Mouse (Mus musculus): ENCODE measurements around the gene Csnk1e.
"Not testable (repeated sequence)": the region's sequence is repeated elsewhere in the genome, so short reads cannot be mapped to it uniquely, and the experiment has no call there.

Gene Csnk1e

DNA sequence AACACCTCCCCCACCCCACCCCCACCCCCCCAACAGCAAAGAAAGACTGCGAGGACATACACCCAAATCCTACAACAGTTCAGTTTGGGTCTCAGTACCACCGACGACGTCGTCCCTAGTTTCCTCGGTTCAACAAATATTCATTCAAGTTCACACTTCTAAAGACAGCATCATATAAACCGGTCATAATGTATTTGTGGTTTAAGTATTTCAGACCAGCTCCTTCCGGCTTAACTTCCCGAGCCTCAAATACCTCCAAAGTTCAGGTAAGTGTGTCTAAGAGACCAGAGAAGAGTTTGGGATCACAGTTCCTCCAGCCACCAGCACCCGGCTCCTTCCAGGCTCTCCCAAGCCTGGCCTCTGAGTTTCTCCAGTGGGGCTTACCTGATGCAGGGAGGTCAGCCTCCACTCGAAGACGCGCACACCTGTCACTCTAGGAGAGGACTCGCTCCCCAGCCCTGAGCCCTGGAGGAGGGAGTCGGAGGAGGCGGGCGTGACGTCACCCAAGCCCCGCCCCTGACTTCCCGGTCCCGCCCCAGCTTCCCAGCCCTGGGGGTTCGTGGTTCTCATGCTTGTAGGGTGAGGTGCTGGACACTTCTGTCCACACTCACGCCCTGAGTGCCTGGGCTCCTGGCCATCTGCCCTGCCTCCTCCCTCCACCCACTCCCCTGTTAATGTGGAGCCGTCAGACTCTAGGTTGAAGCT lies at the start of gene Csnk1e:
TSS of gene Csnk1e (minus strand) at position 461 of the 705 bp plus-strand sequence.
- peak; percentile 65 for DNase-seq (ENCODE audit: low read depth, low spot score)

DNA sequence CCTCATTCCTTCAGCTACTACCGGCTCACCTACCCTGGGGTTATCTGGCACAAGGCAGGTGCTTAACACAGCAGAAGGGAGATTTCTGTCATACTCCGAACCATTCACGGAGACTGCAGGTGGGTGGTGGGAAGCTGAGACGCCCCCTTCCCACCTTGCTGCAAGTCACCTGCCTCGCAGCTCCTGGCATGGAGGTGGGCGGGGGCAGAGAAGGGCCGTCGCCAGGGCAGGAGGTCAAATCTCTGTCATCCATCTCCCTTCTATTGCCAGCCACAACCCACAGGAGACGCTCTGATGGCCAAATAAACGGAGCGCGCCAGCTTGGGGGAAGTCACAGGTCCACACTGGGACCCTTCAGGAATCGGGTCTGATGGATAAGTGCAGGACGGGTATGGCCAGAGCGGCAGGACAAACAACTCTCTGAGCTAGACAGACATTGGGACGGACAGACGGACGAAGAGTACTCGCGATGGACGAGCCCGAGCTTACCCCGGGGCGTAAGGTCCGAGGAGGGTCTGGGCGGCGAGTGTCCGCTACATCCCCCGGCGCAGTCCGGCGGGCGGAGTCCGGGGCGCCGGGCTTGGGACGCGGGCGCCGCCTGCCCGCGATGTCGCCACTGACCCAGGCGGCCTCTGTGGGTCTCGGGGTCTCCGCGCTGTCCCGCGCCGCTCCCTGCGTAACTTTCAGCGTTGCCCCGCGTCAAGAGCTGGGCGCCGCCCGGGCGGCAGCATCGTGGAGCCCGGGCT lies 49.5 kb upstream of the Csnk1e start, which contains the start of gene Kcnj4:
TSS of gene Kcnj4 (minus strand) at position 535 of the 746 bp plus-strand sequence.
- no peak for DNase-seq (ENCODE audit: low read depth, low spot score)

DNA sequence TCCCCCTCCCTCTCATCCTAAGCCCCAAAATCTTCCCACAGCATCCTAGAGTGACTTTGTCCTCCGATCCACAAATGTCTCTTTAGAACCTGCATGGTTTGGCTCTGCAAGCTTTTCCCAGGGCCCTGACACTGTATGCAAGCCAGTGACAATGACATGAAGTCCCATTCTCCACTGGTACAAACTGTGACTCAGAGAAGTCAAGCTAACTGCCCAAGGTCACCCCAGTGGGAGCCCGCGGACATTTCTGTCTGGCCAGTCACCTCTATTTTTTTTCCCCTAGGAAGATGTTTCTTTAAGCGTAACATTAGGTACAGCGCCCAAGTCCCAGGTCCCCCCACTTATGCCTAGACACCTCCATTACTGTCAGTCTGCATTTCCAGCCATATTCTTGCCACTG lies 48.1 kb upstream of the Csnk1e start:
- DNase-seq (ENCODE audit: low read depth, low spot score) = no peak

DNA sequence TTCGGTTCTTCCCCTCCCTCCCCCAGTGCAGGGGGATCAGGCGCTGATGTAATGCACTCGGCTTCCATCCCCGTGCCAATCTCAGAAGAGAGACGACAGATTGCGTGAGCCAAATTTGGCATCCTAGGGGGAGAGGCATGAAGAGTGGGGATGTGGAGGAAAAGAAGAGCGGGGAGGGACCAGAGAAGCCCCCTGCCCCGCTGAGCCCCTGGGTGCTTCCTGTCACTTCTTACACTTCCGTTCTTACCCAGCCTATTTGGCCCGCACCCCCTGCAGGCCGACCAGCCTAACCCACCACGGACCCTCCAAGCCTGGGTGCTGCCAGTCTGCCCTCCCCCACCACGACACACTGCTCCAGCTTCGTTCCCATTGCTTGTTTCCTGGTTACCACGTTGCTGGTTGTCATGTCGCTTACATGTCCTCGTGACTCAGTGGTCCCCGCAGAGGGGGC lies 47.5 kb upstream of the Csnk1e start:
- no peak for DNase-seq (ENCODE audit: low read depth, low spot score)

DNA sequence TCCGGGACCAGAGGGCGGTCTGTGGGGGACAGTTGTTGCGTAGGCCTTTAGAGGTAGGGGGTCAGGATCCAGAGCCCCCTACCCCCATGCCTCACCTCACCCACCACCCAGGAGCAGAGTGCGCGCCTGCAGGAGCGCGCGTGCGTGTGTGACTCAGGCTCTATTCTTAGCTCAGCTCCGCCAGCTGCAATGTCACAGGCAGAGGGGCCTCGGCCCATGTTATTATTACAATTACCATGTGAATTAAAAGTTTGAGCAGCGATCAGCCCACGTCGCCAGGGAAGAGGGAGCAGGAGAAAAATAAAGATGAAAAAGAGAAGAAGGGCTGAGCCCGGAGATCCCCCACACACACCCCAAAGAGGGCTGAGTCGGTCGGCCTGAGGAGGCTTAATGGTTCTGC lies 44.7 kb upstream of the Csnk1e start:
- DNase-seq (ENCODE audit: low read depth, low spot score) = no peak

DNA sequence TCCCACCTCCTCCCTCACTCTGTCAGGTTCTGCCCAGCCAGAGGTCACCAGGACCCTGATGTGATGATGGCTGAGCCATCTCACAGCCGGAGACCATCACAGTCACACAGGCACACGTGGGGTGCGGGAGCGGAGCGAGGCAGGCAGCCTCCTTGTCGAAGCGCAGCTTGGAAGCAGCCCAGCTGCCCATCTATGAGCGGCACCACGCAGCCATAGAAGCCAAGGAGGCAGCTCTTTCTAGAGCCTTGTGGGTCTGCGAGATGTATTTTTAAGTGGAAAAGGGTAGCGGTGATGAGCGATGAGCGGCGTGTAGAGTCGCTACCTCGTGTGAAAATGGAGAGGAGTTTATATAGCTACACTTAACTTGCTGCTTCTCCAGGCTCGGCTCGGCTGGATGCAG lies 38.2 kb upstream of the Csnk1e start:
- no peak for DNase-seq (ENCODE audit: low read depth, low spot score)

DNA sequence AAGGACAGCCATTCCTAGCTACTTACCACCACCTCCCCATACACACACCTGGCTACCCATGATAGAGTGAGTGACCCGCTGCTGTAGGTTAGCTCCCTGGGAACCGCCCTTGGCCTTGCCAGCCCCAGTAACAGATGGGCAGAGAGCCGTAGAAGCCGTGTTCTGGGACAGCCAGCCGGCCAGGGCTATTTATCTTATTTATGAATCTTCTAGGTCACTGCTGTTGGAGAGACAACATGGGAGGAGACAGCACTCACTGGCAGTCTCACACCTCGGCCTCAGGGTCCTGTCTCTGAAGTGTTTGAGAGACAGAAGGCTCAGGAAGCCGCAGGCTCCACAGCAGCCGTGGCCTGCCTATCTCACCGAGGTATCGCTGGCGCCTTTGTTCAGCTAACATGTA lies 34.1 kb upstream of the Csnk1e start:
- no peak for DNase-seq (ENCODE audit: low read depth, low spot score)

DNA sequence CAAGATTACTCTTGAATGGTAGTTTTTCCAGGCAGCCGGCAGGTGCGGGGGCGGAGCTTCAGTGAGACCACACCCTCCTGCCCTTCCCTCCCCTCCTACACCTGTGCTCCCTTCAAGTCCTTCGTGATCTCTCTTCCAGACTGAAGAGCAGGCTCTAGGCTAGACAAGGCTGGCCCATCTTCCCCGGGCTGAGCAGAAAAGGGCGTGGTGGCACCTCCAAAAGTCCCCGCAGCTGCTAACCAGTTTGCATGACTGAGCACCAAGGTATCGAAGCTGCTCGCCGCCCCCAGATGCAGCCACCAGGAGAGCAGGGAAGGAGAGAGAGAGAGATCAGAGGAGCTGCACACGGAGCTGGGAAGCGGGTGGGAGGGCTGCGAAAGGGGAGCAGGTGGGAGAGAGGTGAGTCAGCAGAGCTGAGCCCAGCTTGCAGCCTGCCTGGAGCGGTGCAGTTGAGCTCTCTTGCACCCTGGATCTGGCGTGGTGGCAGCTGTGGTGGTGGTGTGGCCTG lies 25.9 kb upstream of the Csnk1e start:
- peak; percentile 65 for DNase-seq (ENCODE audit: low read depth, low spot score)

DNA sequence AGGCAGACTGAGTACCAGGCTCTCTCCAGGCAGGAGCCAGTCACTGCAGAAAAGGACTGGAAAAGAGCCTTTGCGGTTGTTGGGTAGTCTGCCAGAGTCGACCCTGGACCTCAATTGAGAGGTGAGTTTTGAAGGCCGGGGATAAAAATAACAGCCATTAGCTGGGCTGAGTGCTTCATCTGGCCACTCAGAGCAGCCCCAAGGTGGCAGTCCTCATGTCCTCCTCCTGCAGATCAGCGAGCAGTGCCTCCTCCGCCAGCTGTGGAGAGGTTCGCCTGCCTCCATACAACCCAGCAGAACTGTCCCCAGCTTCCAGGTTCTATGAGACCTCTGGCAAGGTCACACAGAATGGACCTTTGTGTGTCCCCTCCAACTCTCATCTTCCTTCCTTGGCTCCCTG lies 21.9 kb upstream of the Csnk1e start:
- DNase-seq (ENCODE audit: low read depth, low spot score) = no peak

DNA sequence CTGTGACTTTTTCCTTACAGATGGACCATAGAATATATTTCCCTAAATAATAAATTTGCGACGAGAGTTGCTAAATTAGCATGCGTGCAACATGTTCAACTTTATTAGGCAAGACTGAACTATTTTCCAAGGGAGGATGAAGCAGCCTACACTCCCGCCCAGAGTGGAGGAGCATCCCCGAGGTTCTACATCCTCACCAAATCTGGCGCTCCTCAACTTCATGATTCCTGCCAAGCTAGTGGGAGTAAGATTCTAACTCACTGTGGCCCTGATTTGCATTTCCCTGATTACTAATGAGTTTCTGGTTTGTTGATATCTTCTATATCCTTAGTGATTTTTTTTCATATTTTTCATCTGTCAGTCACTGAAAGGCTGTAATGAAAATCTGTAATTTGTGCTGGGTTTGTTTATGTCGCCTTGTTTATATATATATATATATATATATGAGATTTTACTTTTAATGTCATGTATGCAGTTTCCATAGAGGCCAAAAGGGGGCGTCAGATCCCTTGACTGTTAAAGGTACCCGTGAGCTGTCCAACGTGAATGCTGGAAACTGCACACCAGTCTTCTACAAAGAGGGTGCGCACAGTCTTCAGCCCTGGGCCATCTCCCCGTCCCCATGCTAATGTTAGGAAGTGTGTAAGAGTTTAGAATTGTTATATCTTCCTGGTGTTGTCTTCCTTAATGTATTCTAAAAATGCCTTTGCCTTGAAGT lies 18.4 kb upstream of the Csnk1e start:
- peak; percentile 58 for DNase-seq (ENCODE audit: low read depth, low spot score)

DNA sequence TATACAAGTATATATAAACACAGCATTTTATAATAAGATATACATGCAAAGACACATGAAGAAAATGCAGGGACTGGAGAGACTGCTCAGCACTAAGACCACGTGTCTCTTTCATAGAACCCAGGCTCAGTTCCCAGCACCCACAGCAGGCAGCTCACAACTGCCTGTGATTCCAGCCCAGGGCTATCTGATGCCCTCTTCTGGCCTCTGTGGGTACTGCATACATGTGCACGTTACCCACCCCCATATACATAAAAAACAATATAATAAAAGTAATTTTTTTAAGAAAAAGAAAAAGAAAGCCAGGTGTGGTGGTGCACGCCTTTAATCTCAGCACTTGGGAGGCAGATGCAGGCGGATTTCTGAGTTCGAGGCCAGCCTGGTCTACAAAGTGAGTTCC lies 17.7 kb upstream of the Csnk1e start:
- peak; percentile 47 for DNase-seq (ENCODE audit: low read depth, low spot score)

DNA sequence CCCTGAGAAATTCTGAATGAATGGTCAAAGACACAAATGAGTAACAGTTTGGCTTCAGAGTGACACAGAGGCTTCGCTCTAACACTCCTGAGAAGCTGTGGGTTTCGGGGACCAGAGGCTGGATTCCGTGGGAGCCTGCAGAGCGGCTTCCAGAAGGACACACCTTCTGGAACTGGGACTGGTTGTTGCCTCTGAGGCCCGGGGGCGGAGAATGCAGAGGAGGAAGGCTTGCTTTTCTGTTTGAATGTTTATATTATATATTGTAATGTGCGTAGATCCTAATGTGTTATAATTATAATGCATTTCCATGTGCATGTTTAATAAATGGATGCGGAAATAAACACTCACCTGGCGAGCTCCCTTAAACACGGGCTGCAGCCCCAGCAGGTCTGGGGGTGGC lies 15.7 kb upstream of the Csnk1e start:
- DNase-seq (ENCODE audit: low read depth, low spot score) = no peak

DNA sequence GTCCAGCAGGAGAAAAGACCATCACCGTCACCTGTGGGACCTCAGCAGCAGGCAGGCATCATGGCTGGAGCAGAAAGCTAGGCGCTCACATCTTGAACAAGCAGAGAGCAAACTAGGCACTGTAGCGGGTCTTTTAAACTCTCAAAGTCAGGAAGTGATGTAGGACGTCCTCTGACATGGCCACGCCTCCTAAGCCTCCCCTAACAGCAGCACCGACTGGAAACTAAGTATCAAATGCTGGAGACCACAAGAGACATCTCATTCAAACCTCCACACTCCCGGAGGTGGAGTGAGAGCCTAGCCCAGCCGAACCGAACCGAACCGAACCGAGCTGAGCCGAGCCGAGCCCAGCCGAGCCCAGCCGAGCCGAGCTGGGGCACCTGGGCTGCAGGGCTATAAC lies 15.2 kb upstream of the Csnk1e start:
- peak; percentile 70 for DNase-seq (ENCODE audit: low read depth, low spot score)

DNA sequence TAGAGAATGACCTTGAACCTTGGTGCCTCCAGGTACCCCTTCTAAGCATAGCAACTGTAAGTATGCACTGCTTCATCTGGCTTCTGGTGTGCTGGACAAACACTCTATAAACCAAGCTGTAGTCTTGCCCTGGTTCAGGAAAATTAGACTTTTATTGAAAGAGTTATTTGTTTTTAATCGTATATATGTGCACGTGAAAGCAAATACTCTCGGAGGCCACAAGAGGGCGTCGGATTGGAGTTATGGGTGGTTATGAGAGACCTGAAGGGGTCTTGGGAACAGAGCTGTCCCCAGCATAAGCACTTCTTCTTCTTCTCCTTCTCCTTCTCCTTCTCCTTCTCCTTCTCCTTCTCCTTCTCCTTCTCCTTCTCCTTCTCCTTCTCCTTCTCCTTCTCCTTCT lies 14.2 kb upstream of the Csnk1e start:
- DNase-seq (ENCODE audit: low read depth, low spot score) = no peak

DNA sequence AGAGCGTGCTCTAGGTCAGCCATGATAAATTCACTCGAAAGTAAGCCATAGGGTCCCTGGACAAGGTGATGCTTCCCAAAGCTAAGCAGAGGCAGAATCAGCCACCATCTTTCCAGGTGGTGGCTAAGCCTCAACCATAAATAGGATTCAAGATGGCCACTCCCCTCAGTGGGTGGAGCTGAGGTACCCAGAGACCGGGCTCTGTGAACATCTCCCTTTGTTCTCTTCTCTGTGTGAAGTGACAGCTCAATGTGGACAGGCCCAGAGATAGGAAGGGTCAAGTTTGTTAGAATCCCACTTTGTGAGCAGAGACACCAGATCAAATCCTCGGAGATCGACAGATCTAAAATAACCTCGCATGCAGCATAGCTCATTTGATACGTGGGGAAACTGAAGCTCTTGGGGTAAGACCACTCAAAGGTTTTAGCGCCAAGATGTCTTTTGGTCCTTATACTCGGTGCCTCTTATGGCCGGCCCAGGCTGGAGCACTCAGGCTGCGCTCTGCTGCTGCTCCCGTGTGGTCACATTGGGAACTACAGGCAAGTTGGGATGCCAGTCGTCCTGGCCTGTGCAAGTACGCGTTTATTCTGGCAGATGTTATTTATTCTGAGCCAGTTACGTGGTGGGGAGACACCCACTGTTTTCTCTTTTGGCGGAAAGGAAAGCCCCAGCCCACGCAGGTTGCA lies 11.4 kb upstream of the Csnk1e start:
- DNase-seq (ENCODE audit: low read depth, low spot score) = peak; percentile 91

DNA sequence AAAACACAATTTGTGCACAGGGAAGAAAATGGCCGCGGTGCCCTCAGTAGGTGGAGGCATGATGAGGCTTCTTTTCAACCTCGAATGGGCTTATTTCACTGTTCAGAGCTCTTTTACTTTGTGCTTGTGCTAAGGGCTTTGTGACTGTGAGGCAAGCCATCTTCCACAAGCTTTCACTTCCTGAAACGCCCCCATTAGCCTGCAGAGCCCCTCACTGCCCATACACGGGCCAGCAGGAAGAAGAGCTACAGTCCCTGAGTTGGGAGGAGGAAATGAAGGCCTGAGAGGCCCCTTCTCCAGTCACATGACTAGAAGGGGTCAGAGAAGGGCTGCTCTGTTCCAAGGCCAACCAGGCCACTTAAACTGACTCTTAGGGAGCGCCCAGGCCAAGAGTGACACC lies 1.2 kb upstream of the Csnk1e start:
- DNase-seq (ENCODE audit: low read depth, low spot score) = no peak

DNA sequence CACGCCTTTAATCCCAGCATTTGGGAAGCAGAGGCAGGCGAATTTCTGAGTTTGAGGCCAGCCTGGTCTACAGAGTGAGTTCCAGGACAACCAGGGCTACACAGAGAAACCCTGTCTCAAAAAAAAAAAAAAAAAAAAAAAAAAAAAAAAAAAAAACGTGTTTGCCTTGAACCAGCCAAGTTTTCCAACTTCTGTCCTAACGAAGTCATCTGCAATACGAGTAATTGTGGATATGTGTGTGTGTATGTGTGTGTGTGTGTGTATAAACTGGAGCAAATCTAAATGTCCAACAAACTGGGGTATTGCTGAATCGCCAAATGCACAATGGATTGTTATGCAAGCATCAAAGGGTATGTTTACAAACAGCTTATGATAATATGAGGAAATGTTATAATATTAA lies 738 bp upstream of the Csnk1e start:
- not testable (repeated sequence) for DNase-seq (ENCODE audit: low read depth, low spot score)

DNA sequence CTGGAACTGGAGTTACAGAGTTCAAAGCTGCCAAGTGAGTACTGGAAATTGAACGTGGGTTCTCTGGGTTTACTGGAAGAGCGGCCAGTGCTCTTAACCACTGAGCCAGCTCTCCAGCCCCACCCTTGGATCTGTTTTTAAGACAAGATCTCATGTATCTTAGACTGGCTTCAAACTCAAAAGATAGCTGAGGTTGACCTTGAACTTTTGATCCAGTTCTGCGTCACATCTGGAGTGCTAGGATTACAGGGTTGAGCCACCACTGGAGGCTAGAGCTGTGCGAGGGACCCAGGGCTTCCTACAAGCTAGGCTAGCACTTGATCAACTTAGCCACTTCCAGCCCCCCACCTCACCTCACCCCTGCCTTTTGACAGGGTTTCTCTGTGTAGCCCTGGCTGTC lies 1.5 kb downstream of the Csnk1e start:
- DNase-seq (ENCODE audit: low read depth, low spot score) = peak; percentile 81

DNA sequence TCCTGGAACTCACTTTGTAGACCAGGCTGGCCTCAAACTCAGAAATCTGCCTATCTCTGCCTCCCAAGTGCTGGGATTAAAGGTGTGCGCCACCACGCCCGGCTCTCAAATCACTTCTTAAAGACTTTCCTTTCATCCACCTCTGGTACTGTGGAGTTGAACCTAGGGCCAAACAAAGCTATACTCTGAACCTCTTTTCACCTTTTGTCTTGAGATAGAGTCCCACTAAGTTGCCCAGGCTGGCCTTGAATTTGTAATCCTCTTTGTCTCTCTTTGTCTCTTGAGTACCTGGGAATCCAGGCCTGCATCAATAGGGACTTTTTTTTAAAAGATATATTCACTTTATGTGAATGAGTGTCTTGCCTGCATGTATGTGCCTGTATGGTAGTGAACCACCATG lies 7.3 kb downstream of the Csnk1e start:
- DNase-seq (ENCODE audit: low read depth, low spot score) = peak; percentile 81

DNA sequence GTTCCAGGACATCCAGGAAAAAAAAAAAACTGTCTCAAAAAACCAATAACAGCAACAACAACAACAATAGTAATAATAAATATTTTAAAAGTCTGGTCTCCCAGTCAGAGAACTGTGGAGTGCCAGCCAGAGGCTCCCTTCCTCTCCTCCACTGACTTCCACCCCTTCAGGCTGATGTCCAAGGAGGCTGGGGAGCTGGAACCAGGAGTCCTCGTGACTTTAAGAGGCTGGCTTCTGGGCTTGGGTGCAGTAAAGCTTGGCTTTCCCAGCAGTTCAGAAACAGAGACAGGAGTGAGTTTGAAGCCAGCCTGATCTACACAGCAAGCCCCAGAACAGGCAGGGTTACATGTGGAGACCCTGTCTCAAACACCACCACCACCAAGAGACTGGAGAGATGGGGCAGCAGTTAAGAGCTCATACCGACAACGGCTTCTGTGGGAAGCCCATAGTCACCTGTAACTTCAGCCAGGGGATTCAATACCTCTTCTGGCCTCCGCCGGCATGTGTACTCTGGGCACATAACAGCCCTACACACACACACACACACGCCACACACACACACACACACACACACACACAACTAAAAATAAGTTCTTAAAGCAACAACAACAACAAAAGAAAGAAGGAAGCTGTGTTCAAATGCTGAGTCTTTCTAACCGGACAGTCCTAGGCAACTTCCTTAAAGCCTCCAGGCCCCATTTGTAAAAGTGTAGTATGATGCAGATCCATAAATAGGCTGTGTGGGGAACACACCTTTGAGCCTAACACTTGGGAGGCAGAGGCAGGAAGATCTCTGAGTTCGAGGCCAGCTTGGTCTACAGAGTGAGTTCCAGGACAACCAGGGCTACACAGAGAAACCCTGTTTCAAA lies 9.3 kb downstream of the Csnk1e start:
- DNase-seq (ENCODE audit: low read depth, low spot score) = no peak
